Mouse (Mus musculus): Measurements from ENCODE around the gene Slc25a35.

Gene Slc25a35

DNA sequence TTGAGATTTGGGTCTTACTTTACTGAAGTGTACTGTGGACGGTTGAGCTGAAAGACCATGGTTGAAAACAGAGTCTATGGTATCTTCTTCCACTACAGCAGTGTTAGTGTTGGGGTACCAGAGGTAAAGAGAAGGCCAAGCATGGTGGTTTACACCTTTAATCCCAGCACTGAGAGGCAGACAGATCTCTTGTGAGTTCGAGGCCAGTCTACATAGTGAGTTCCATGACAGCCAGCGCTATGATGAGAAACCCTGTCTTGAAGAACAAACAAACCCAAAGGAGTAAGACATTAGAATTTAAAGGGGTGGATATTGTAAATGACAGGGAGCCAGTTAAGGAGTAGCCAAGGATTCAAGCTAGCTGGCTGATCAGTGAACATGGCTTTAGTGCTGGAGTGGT lies 48.8 kb downstream of the Slc25a35 start:
- peak overlapping the region; percentile 89 for H3K4me3 ChIP-seq (replicated peaks; ENCODE audit: low read length)
- TF ChIP-seq POU5F1 (IDR thresholded peaks at IDR 0.05; ENCODE audit: borderline replicate concordance, low read length) (no peak), CTCF (conservative IDR thresholded peaks at IDR 0.05; ENCODE audit: low read length) (no peak), NANOG (IDR thresholded peaks at IDR 0.05; ENCODE audit: borderline replicate concordance, low read length) (no peak)
- H3K36me3 ChIP-seq (ENCODE audit: insufficient read depth, low read length), result peaks cover 31% of the 10 kb centered on the region
- H3K27me3 ChIP-seq (ENCODE audit: insufficient read depth, low read length), result no peaks in the 10 kb centered on the region
- peaks cover 59% of the 10 kb centered on the region for H3K4me1 ChIP-seq (replicated peaks; ENCODE audit: low read depth, low read length)
- H3K9me3 ChIP-seq (ENCODE audit: low read length), result no peaks in the 10 kb centered on the region

DNA sequence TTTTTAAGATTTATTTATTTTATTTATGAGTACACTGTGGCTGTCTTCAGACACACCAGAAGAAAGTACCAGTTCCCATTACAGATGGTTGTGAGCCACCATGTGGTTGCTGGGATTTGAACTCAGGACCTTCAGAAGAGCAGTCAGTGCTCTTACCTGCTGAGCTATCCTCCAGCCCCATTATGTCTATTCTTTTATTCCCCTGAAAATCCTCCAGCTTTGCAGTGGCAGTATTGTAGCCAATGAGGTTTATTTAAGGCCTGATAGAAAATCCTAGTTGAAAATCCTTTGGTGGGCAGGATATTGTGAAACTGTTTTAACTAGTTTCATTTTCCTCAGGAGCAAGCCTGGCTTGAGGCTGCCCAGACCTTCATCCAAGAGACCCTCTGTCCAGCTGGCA lies 52.8 kb downstream of the Slc25a35 start:
- H3K27me3 ChIP-seq (ENCODE audit: insufficient read depth, low read length), result no peaks in the 10 kb centered on the region
- H3K4me3 ChIP-seq (replicated peaks; ENCODE audit: low read length), result no peak overlapping the region
- peaks cover 66% of the 10 kb centered on the region for H3K4me1 ChIP-seq (replicated peaks; ENCODE audit: low read depth, low read length)
- no peak for TF ChIP-seq NANOG (IDR thresholded peaks at IDR 0.05; ENCODE audit: borderline replicate concordance, low read length)
- no peak for TF ChIP-seq CTCF (conservative IDR thresholded peaks at IDR 0.05; ENCODE audit: low read length)
- TF ChIP-seq POU5F1 (IDR thresholded peaks at IDR 0.05; ENCODE audit: borderline replicate concordance, low read length), result no peak
- peaks cover 70% of the 10 kb centered on the region for H3K36me3 ChIP-seq (ENCODE audit: insufficient read depth, low read length)
- no peaks in the 10 kb centered on the region for H3K9me3 ChIP-seq (ENCODE audit: low read length)

Measured in E14TG2a.4 (cell line).